10 mouse cellular contexts compared by ENCODE assay signal in the genomic region with DNA sequence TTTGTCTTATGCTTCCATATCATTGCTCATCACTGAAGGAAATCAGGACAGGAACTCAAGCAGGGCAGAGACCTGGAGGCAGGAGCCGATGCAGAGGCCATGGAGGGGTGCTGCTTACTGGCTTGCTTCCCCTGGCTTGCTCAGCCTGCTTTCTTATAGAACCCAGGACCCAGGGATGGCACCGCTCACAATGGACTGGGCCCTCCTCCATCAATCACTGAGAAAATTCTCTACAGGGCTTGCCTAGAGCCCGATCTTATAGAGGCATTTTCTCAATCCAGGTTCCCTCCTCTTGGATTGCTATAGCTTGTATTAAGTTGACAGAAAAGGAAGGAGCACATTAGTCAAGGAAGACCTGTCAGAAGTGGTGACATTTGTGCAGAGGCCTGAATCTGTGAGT. TPM values are rescaled to one million over a fixed set of nuclear protein-coding genes. Genes with fewer than 3 reads are reported as not detected.
DNase-seq lines count a peak whose midpoint lies in the region; ATAC-seq lines count a peak whose summit lies in the region.
"Had no signal": no experiment of that assay in that cellular context is flagged by ENCODE, and none has a peak within 500 bp of the region (broad histone marks: within the 10 kb centered on the region; RNA-seq: fewer than 3 reads in every experiment).

No protein-coding gene starts in this region.

- peak overlapping the region; percentile 75 for H3K4me2 ChIP-seq in neural tube, embryonic 12.5 days (replicated peaks)

- no peak overlapping the region for H3K27ac ChIP-seq in neural tube, embryonic 12.5 days
- no peak overlapping the region for H3K27ac ChIP-seq in midbrain, embryonic 10.5 days (replicated peaks)

- DNase-seq in heart, adult 11 months: peak; percentile 72
- no peak for DNase-seq in heart, adult 9 months (ENCODE audit: low spot score in 2 of 2)
- DNase-seq in neural tube, embryonic 10.5 days (ENCODE audit: extremely low spot score, low spot score): no peak
- no peak for DNase-seq in midbrain, embryonic 10.5 days (ENCODE audit: low spot score)
- DNase-seq in adrenal gland, postnatal 14 days: no peak

- ATAC-seq in neural tube, embryonic 12.5 days (ENCODE audit: low FRiP score, low read depth): no peak
- ATAC-seq in megakaryocyte progenitor cell, adult 5-6 weeks (replicated peaks; ENCODE audit: poor library complexity): no peak
- no peak for ATAC-seq in activated CD4-positive, CD25-positive, alpha-beta regulatory T cell, adult 4 months

- no peaks in the 10 kb centered on the region for H3K36me3 ChIP-seq in neural tube, embryonic 12.5 days
- H3K36me3 ChIP-seq in midbrain, embryonic 10.5 days: no peaks in the 10 kb centered on the region

- H3K9ac ChIP-seq in neural tube, embryonic 12.5 days: no peak overlapping the region

- no peaks in the 10 kb centered on the region for H3K9me3 ChIP-seq in neural tube, embryonic 12.5 days
- H3K9me3 ChIP-seq in midbrain, embryonic 10.5 days (replicated peaks): no peaks in the 10 kb centered on the region

- peaks cover 57% of the 10 kb centered on the region for H3K27me3 ChIP-seq in neural tube, embryonic 12.5 days (replicated peaks)
- peaks cover 78% of the 10 kb centered on the region for H3K27me3 ChIP-seq in midbrain, embryonic 10.5 days (ENCODE audit: low read depth, poor library complexity, severe bottlenecking)

- peak overlapping the region; percentile 39; the same call in 1 of the 2 replicates for H3K4me3 ChIP-seq in neural tube, embryonic 12.5 days
- peak overlapping the region; percentile 57; the same call in 1 of the 2 replicates for H3K4me3 ChIP-seq in midbrain, embryonic 10.5 days

- peaks cover 19% of the 10 kb centered on the region for H3K4me1 ChIP-seq in neural tube, embryonic 12.5 days
- H3K4me1 ChIP-seq in midbrain, embryonic 10.5 days: peaks cover 25% of the 10 kb centered on the region

- 53% methylated on average over 3 of the region's 3 CpGs for WGBS in neural tube, embryonic 12.5 days
- 56% methylated on average over 3 of the region's 3 CpGs for WGBS in midbrain, embryonic 10.5 days

RNA-seq across cellular contexts. Expression of a gene that starts 0.5 kb away (rescaled TPM):
- 0.66 and 0.97 TPM in 2 replicates for polyA plus RNA-seq in neural tube, embryonic 12.5 days (2016; fragmentation: Nextera tagmentation; extraction: Ambion mirVana)
- polyA plus RNA-seq in midbrain, embryonic 10.5 days (2016; fragmentation: Nextera tagmentation; extraction: Ambion mirVana): 0.34 and 0.36 TPM in 2 replicates
- not detected in 2 replicates for total RNA-seq in megakaryocyte progenitor cell, adult 5-6 weeks (2015)
- total RNA-seq in megakaryocyte progenitor cell, adult 5-6 weeks (2017): not detected in 2 replicates
- polyA plus RNA-seq in activated CD4-positive, CD25-positive, alpha-beta regulatory T cell, adult 4 months (2017; shearing (Covaris generic)): under 1 TPM in 1 of 2 experiments, not detected in 1; 0.24 TPM
- total RNA-seq in adrenal gland, postnatal 14 days (2021): 0.86 and 1.6 TPM in 2 replicates

RNA-seq across cellular contexts. Expression of a gene that starts 30.2 kb away (rescaled TPM):
- polyA plus RNA-seq in neural tube, embryonic 12.5 days (2016; fragmentation: Nextera tagmentation; extraction: Ambion mirVana): 225 and 236 TPM in 2 replicates
- polyA plus RNA-seq in midbrain, embryonic 10.5 days (2016; fragmentation: Nextera tagmentation; extraction: Ambion mirVana): 210 and 222 TPM in 2 replicates
- 21.1 and 26.4 TPM in 2 replicates for total RNA-seq in megakaryocyte progenitor cell, adult 5-6 weeks (2015)
- 73.3 and 75.1 TPM in 2 replicates for total RNA-seq in megakaryocyte progenitor cell, adult 5-6 weeks (2017)
- 10 to 100 TPM; 30.1 to 30.5 TPM for polyA plus RNA-seq in activated CD4-positive, CD25-positive, alpha-beta regulatory T cell, adult 4 months (2017; shearing (Covaris generic))
- total RNA-seq in adrenal gland, postnatal 14 days (2021): 60.1 and 71.0 TPM in 2 replicates

RNA-seq across cellular contexts. Expression of a gene that starts 48.8 kb away (rescaled TPM):
- not detected in 2 replicates for polyA plus RNA-seq in neural tube, embryonic 12.5 days (2016; fragmentation: Nextera tagmentation; extraction: Ambion mirVana)
- not detected in 2 replicates for polyA plus RNA-seq in midbrain, embryonic 10.5 days (2016; fragmentation: Nextera tagmentation; extraction: Ambion mirVana)
- not detected in 2 replicates for total RNA-seq in megakaryocyte progenitor cell, adult 5-6 weeks (2015)
- total RNA-seq in megakaryocyte progenitor cell, adult 5-6 weeks (2017): not detected in 2 replicates
- under 1 TPM in 1 of 2 experiments, not detected in 1; 0.34 TPM for polyA plus RNA-seq in activated CD4-positive, CD25-positive, alpha-beta regulatory T cell, adult 4 months (2017; shearing (Covaris generic))
- 0.37 and 2.3 TPM in 2 replicates for total RNA-seq in adrenal gland, postnatal 14 days (2021)
- total RNA-seq: gastrocnemius, postnatal 14 days; neutrophil, adult 5-6 weeks had no signal
